Mouse (Mus musculus) small intestine, adult 2 months (tissue): ENCODE measurements at regions not wholly inside any gene's neighbourhood (a gene's known extent, or its start where the extent isn't known, plus 50 kb on each side); places are given as distances from the start of the nearest gene placed in this dataset.

ENCODE experiments used
- H3K27ac ChIP-seq: fragments of 200-500 bp; 2 replicates; pipeline ENCODE4 v1.5.1; 2012; ENCODE audit warnings: low read depth, low read length, control low read depth, inconsistent platforms; ENCODE audit not compliant: insufficient read depth
- H3K27me3 ChIP-seq: fragments of 200-500 bp; 2 replicates; pipeline ENCODE4 v1.6.1; 2012; ENCODE audit warnings: mild to moderate bottlenecking, moderate library complexity, low read length, inconsistent platforms; ENCODE audit not compliant: control insufficient read depth, insufficient read depth
- H3K36me3 ChIP-seq: fragments of 200-500 bp; 2 replicates; pipeline ENCODE4 v1.6.1; 2012; ENCODE audit warnings: mild to moderate bottlenecking, low read length, control low read depth, inconsistent platforms; ENCODE audit not compliant: control insufficient read depth, insufficient read depth
- H3K4me1 ChIP-seq: fragments of 200-500 bp; 2 replicates; pipeline ENCODE4 v1.6.1; 2012; ENCODE audit warnings: low read length, inconsistent platforms, mixed read lengths; ENCODE audit not compliant: control insufficient read depth, insufficient read depth, insufficient read length
- H3K4me3 ChIP-seq: fragments of 200-500 bp; 2 replicates; pipeline ENCODE4 v1.5.1; 2012; ENCODE audit warnings: low read depth, mild to moderate bottlenecking, control low read depth, inconsistent platforms, low read length, moderate library complexity
- CTCF ChIP-seq: fragments of 200-500 bp; IDR thresholded peaks from 2 replicates; pipeline ENCODE4 v1.5.1; 2012; ENCODE audit warnings: low read depth, mild to moderate bottlenecking, control low read depth, inconsistent platforms, low read length, moderate library complexity, mixed read lengths; ENCODE audit not compliant: insufficient replicate concordance, insufficient read length; ENCODE audit errors: extremely low read depth
- POLR2A ChIP-seq: fragments of 200-500 bp; IDR thresholded peaks from 2 replicates; pipeline ENCODE4 v1.6.1; 2012; ENCODE audit warnings: low read depth, mild to moderate bottlenecking, control low read depth, inconsistent platforms, low read length, moderate library complexity
- WGBS: fragments of 180-500 bp; shearing (Covaris S2); methylation state at CpG from one replicate; pipeline ENCODE4 v1.1.7; 2018; 5-methylcytosine and 5-hydroxymethylcytosine counted together

- Histone ChIP-seq H3K27ac (no peak overlapping the region), H3K36me3 (no peaks in the 10 kb centered on the region), H3K4me3 (no peak overlapping the region), H3K27me3 (no peaks in the 10 kb centered on the region), H3K4me1 (no peaks in the 10 kb centered on the region)
- TF ChIP-seq CTCF (no peak), POLR2A (no peak)
These were observed 2220.6 kb downstream of the 4930444P10Rik start for GRCm38 (mm10) chr1:13872536-13872935.

- 78% methylated on average over 3 of the region's 3 CpGs for WGBS
- H3K27me3 ChIP-seq, result no peaks in the 10 kb centered on the region
These were observed 2222.4 kb downstream of the 4930444P10Rik start for GRCm38 (mm10) chr1:13870631-13871286.

GRCm38 (mm10) chr1:13865713-13866112 lies 2227.4 kb downstream of the 4930444P10Rik start:
- no peaks in the 10 kb centered on the region for H3K36me3 ChIP-seq
- H3K4me1 ChIP-seq, result no peaks in the 10 kb centered on the region
- TF ChIP-seq CTCF (no peak), POLR2A (no peak)
- H3K27ac ChIP-seq, result no peak overlapping the region
- no peaks in the 10 kb centered on the region for H3K27me3 ChIP-seq
- H3K4me3 ChIP-seq, result no peak overlapping the region

More at GRCm38 (mm10) chr1:13870631-13871286, 2222.4 kb downstream of the 4930444P10Rik start:
- H3K36me3 ChIP-seq, result no peaks in the 10 kb centered on the region
- no peaks in the 10 kb centered on the region for H3K4me1 ChIP-seq
- no peak overlapping the region for H3K27ac ChIP-seq
- TF ChIP-seq CTCF (no peak), POLR2A (no peak)
- H3K4me3 ChIP-seq, result no peak overlapping the region

GRCm38 (mm10) chr1:13863712-13864111 lies 2229.4 kb downstream of the 4930444P10Rik start:
- Histone ChIP-seq H3K4me1 (no peaks in the 10 kb centered on the region), H3K27ac (no peak overlapping the region), H3K4me3 (no peak overlapping the region), H3K36me3 (no peaks in the 10 kb centered on the region), H3K27me3 (no peaks in the 10 kb centered on the region)
- TF ChIP-seq CTCF (no peak), POLR2A (no peak)
- WGBS, result 37% methylated on average over 1 of the region's 1 CpGs

GRCm38 (mm10) chr1:13861070-13861511 lies 2232.0 kb downstream of the 4930444P10Rik start:
- Histone ChIP-seq H3K27me3 (no peaks in the 10 kb centered on the region), H3K36me3 (no peaks in the 10 kb centered on the region), H3K4me3 (no peak overlapping the region), H3K4me1 (no peaks in the 10 kb centered on the region), H3K27ac (no peak overlapping the region)
- TF ChIP-seq POLR2A, result no peak
- 69% methylated on average over 5 of the region's 5 CpGs for WGBS

GRCm38 (mm10) chr1:13860469-13860868 lies 2232.7 kb downstream of the 4930444P10Rik start:
- Histone ChIP-seq H3K4me3 (no peak overlapping the region), H3K27ac (no peak overlapping the region), H3K27me3 (no peaks in the 10 kb centered on the region), H3K4me1 (no peaks in the 10 kb centered on the region), H3K36me3 (no peaks in the 10 kb centered on the region)
- 62% methylated on average over 3 of the region's 3 CpGs for WGBS
- TF ChIP-seq CTCF, result no peak
- no peak for TF ChIP-seq POLR2A

GRCm38 (mm10) chr1:13859723-13860122 lies 2233.4 kb downstream of the 4930444P10Rik start:
- Histone ChIP-seq H3K4me3 (no peak overlapping the region), H3K27me3 (no peaks in the 10 kb centered on the region), H3K36me3 (no peaks in the 10 kb centered on the region), H3K4me1 (no peaks in the 10 kb centered on the region), H3K27ac (no peak overlapping the region)
- TF ChIP-seq CTCF (no peak), POLR2A (no peak)
- WGBS, result 38% methylated on average over 3 of the region's 3 CpGs
